Mouse (Mus musculus) forebrain, embryonic 12.5 days (tissue): ENCODE measurements around the gene Rab34. TPM values are rescaled to one million over a fixed set of nuclear protein-coding genes. Genes with fewer than 3 reads are reported as not detected.

Experiments used
- ATAC-seq: fragments of 200-750 bp; cut with Nextera tagmentation; 2 replicates; pipeline ENCODE4 v1.8.0; 2017; ENCODE audit warnings: moderate TSS enrichment; ENCODE audit not compliant: low FRiP score
- H3K27ac ChIP-seq: fragments of 300-500 bp; sonication (generic); 2 replicates; pipeline ENCODE4 v1.5.1; 2016; ENCODE audit warnings: mild to moderate bottlenecking
- H3K27me3 ChIP-seq: fragments of 300-500 bp; sonication (generic); 2 replicates; pipeline ENCODE4 v1.6.1; 2016; ENCODE audit warnings: mild to moderate bottlenecking
- H3K36me3 ChIP-seq: fragments of 300-500 bp; sonication (generic); replicated peaks from 2 replicates; pipeline ENCODE4 v1.6.1; 2016; ENCODE audit warnings: mild to moderate bottlenecking
- H3K4me1 ChIP-seq: fragments of 300-500 bp; sonication (generic); 2 replicates; pipeline ENCODE4 v1.6.1; 2016
- H3K4me2 ChIP-seq: fragments of 300-500 bp; sonication (generic); 2 replicates; pipeline ENCODE4 v1.6.1; 2016; ENCODE audit warnings: mild to moderate bottlenecking, moderate library complexity
- H3K4me3 ChIP-seq: fragments of 300-500 bp; sonication (generic); replicated peaks from 2 replicates; pipeline ENCODE4 v1.5.1; 2016; ENCODE audit warnings: mild to moderate bottlenecking
- H3K9ac ChIP-seq: fragments of 300-500 bp; sonication (generic); 2 replicates; pipeline ENCODE4 v1.6.1; 2016; ENCODE audit warnings: mild to moderate bottlenecking
- H3K9me3 ChIP-seq: fragments of 300-500 bp; sonication (generic); 2 replicates; pipeline ENCODE4 v1.6.1; 2016
- WGBS: fragments of 180-500 bp; shearing (Covaris S2); methylation state at CpG from one replicate; pipeline ENCODE4 v1.1.7; 2016; 5-methylcytosine and 5-hydroxymethylcytosine counted together
- polyA plus RNA-seq: library from polyadenylated mRNA; unstranded; fragments of >200 nt; fragmentation: Nextera tagmentation; extraction: Ambion mirVana; gene quantifications from 2 replicates; pipeline ENCODE4 v1.2.1, GENCODE M21; 2016

The Rab34 gene
- polyA plus RNA-seq, 1 experiment from 2014 or later: 49.8 TPM

DNA sequence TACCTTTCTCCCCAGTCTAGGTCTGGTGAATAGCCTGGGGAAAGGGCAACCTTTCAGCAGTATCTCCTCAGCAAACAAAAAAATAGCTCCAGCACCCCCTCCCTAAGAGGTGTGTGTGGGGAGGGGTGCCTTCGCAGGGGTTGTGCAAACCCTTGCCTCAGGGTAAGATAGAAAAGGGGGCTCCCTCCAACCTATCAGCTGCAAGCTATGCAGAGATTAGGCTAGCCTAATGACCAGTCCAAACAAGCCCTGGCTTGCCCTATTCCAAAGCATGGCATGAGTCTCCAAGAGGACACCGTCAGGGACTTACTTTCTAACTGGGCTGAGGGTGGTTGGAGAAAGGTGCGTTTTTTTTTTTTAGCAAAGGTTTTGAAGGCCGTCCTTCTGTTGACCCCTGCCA is 22.1 kb upstream of the Rab34 start:
- Histone ChIP-seq H3K4me1 (peaks cover 29% of the 10 kb centered on the region), H3K27me3 (peaks cover 5% of the 10 kb centered on the region; the same call in 1 of the 2 replicates), H3K4me2 (peak overlapping the region; percentile 84), H3K9ac (peak overlapping the region; percentile 99; the same call in 1 of the 2 replicates), H3K4me3 (peak overlapping the region; percentile 99; the same call in 1 of the 2 replicates), H3K27ac (peak overlapping the region; percentile 99; the same call in 1 of the 2 replicates), H3K9me3 (no peaks in the 10 kb centered on the region), H3K36me3 (peaks cover 18% of the 10 kb centered on the region)
- ATAC-seq: no peak
- WGBS: 48% methylated on average over 4 of the region's 4 CpGs

DNA sequence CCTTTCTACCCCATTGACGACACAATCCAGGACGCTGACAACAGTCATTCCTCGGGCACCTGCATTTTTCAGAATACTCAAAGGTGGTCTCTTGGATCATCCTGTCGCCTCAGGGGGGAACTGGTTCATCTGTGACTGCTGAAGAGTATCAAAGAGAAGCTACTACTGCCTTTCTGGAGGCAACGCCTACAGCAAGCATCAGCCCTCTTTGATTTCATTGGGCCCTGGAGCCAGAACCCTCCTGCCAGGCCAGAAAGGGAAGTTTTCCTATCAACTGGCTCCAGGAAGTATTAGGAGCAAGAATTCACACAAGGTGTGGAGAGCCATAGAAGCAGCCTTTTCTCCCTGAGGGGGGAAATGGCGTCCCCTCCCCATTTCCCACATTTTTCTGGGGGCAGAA is 21.6 kb upstream of the Rab34 start:
- H3K9ac ChIP-seq: no peak overlapping the region
- no peaks in the 10 kb centered on the region for H3K9me3 ChIP-seq
- peaks cover 5% of the 10 kb centered on the region; the same call in 1 of the 2 replicates for H3K27me3 ChIP-seq
- no peak overlapping the region for H3K4me2 ChIP-seq
- no peak overlapping the region for H3K27ac ChIP-seq
- peaks cover 13% of the 10 kb centered on the region for H3K36me3 ChIP-seq
- peaks cover 29% of the 10 kb centered on the region for H3K4me1 ChIP-seq
- no peak overlapping the region for H3K4me3 ChIP-seq
- 72% methylated on average over 6 of the region's 6 CpGs for WGBS
- ATAC-seq: no peak

DNA sequence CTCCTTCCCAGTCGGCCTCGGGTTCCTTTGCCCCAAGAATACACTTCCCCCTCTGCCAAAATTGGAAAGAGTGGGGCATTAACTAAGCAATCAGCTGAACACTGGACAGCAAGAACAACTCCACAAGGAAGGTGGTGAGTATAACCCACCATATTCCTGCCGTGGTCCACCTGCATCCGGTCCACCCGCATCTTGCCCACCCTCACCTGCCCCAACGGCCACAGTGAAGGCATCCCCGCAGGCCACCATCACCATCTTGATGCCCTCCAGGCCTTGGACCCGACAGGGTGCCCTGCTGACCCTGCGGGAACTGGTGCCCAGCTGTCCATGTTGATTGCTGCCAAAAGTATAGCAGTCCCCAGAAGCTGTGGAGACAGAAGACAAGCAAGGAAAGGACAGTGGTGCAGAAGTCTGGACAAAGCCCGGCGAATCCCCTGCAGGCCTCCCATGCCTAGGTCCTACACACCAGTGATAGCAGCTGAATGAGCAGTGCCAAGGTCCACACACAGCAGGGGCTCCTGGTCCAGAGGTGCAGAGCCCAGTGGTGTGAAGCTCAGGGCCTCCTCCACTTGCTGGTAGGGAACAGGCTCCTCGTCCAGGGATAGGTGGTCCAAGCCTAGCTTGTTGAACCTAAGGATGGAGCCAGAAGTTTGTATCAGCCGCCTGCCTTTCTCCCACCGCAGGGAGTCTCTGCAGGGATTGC is 20.8 kb upstream of the Rab34 start:
- Histone ChIP-seq H3K9me3 (no peaks in the 10 kb centered on the region), H3K27me3 (peaks cover 5% of the 10 kb centered on the region; the same call in 1 of the 2 replicates), H3K4me1 (peaks cover 23% of the 10 kb centered on the region), H3K27ac (no peak overlapping the region), H3K4me2 (no peak overlapping the region), H3K36me3 (peaks cover 5% of the 10 kb centered on the region), H3K4me3 (no peak overlapping the region), H3K9ac (no peak overlapping the region)
- 84% methylated on average over 14 of the region's 14 CpGs for WGBS
- no peak for ATAC-seq

DNA sequence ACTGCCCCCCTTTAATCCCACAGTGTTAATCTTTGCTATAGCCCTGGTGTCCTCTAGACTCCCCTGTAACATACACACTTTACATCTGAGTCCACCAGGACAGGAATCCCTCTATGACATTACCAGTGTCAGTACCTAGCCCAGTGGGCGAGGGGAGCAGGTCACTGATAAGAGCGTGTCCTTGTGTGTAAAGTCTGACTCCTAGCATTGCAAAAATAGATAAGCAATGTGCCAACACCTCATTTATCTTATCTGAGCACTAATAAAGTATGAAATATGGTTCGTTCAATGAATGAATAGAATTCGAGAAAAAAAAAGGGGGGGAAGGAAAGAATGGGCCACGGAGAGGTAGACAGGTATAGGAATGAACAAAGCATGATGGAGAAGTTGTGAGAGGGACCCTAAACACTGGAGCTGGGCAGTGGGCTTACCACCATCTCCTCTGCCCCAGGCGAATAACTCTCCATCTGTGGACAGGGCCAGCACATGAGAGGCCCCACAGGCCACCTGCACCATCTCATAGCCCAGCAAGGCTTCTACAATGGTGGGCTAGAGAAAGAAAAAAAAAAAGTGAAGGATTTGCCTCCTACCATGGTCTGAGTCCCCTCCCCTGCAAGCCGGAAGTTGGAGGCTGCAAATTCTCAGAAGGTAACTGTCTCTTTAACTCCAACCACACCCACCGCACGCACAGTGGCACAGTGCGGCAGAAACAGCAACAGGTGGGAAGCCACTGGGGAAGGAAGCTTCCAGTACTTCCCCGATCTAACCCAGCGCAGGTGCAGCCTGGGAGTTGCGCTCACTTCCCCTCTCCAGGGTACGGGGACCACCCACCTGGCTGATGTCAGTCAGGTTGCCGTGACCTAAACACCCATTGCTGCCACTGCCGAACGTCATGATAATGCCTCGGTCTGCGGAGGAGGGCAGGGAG is 19.4 kb upstream of the Rab34 start:
- H3K4me2 ChIP-seq: no peak overlapping the region
- peaks cover 5% of the 10 kb centered on the region; the same call in 1 of the 2 replicates for H3K27me3 ChIP-seq
- ATAC-seq: no peak
- 61% methylated on average over 19 of the region's 19 CpGs for WGBS
- H3K4me1 ChIP-seq: peaks cover 9% of the 10 kb centered on the region
- no peaks in the 10 kb centered on the region for H3K36me3 ChIP-seq
- no peak overlapping the region; the same call in 1 of the 2 replicates for H3K9ac ChIP-seq
- H3K4me3 ChIP-seq: no peak overlapping the region
- H3K9me3 ChIP-seq: no peaks in the 10 kb centered on the region
- H3K27ac ChIP-seq: no peak overlapping the region

DNA sequence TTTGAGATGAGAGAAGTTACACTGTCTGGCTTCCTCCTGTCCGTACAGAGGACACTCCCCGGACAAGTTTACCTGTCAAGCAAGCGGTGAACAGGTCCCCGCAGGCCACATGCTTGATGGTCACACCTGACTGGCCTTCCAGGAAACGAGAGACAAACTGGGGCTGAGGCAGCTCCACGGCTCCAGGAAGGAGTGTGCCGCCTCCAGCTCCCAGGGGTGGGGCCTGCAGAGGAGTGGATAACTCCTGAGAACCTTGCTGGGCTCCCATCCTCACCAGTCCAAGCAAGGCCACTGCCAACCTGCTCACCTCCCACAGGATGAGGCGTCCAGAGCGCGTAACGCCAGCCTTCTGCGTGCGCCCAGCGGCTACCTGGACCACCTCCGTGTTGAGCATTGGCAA is 17.9 kb upstream of the Rab34 start:
- Histone ChIP-seq H3K9ac (no peak overlapping the region), H3K9me3 (no peaks in the 10 kb centered on the region), H3K4me2 (no peak overlapping the region), H3K4me3 (no peak overlapping the region), H3K27me3 (peaks cover 5% of the 10 kb centered on the region; the same call in 1 of the 2 replicates), H3K27ac (no peak overlapping the region), H3K36me3 (no peaks in the 10 kb centered on the region), H3K4me1 (peaks cover 7% of the 10 kb centered on the region)
- no peak for ATAC-seq
- 90% methylated on average over 15 of the region's 15 CpGs for WGBS

DNA sequence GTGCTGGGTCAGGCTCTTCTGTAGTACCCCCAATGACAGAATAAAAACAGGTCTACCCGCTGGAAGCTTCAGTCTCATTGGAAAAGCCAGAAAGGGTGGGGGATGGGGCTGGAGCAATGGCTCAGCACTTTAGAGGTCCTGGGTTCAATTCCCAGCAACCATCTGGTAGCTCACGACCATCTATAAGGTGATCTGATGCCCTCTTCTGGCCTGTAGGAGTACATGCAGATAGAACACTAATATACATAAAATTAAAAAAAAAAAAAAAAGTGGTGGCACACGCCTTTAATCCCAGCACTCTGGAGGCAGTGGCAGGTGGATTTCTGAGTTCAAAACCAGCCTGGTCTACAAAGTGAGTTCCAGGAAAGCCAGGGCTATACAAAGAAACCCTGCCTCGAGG is 16.9 kb upstream of the Rab34 start:
- no peak overlapping the region for H3K4me3 ChIP-seq
- peaks cover 5% of the 10 kb centered on the region; the same call in 1 of the 2 replicates for H3K27me3 ChIP-seq
- H3K9ac ChIP-seq: no peak overlapping the region
- no peaks in the 10 kb centered on the region for H3K9me3 ChIP-seq
- no peak overlapping the region for H3K27ac ChIP-seq
- H3K4me2 ChIP-seq: no peak overlapping the region
- no peak for ATAC-seq
- peaks cover 4% of the 10 kb centered on the region; the same call in 1 of the 2 replicates for H3K4me1 ChIP-seq
- 79% methylated on average over 4 of the region's 4 CpGs for WGBS
- H3K36me3 ChIP-seq: no peaks in the 10 kb centered on the region

DNA sequence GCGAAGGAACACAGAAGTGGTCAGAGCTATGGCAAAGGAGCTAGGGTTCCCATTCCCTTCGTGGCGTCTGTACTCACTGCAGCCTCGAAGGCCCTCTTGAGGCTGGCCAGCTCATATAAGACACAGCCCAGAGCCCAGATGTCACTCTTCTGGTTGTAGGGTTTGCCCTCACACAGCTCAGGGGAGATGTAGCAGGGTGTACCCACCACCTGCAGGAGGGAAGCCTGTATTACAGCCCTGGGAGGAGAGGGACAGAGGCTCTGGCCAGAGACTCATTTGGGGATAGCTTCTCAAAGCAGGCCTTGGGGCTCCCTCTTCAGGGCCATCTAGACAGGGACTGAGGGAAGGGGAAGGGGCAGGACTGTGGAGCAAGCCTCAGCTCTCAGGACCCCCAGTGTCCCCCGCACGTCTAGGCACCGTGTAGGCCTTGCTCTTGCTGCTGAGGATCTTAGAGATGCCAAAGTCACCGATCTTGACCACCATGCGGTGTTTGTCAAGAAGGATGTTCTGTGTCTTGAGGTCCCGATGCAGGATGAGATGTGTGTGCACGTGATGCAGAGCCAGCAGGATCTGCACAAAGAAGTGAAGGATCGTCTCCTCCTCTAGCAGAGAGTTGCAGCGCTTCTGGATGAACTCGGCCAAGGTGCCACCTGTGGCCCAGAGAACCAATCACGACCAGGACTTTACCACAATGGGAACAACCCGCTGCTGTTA is 16.0 kb upstream of the Rab34 start:
- 83% methylated on average over 16 of the region's 16 CpGs for WGBS
- Histone ChIP-seq H3K4me1 (peaks cover 10% of the 10 kb centered on the region), H3K9ac (no peak overlapping the region), H3K36me3 (no peaks in the 10 kb centered on the region), H3K4me2 (no peak overlapping the region), H3K9me3 (no peaks in the 10 kb centered on the region), H3K27ac (no peak overlapping the region), H3K27me3 (no peaks in the 10 kb centered on the region), H3K4me3 (no peak overlapping the region)
- no peak for ATAC-seq

DNA sequence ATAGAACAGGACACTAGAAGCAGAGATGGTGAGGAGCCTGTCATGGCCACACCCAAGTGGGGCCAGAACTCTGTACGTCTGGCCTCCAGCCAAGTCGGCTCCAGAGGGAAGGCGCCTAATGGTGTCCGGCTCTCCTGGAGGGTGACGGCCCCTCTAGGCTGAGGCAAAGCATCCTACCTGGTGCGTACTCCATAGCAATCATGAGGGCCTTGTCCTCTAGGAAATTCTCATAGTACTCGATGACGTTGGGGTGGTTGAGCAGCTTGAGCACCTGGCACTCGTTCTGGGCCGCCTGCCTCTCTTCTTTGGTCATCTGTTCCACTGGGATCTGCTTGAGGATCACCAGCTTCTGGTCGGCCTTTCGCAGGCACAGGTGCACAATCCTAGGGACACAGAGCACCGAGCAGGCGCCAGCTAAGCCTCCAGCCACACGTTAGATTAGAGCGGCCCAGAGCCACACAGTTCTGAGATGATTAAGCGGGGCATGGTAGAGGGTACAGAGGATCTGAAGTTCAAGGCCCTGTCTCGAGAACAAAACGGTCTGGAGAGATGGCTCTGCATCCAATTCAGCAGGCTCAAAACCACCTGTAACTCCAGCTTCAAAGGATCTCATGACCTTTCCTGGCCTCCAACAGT is 15.4 kb upstream of the Rab34 start:
- Histone ChIP-seq H3K9ac (no peak overlapping the region), H3K27ac (no peak overlapping the region), H3K9me3 (no peaks in the 10 kb centered on the region), H3K27me3 (no peaks in the 10 kb centered on the region), H3K4me2 (no peak overlapping the region), H3K4me1 (peaks cover 17% of the 10 kb centered on the region), H3K36me3 (no peaks in the 10 kb centered on the region), H3K4me3 (no peak overlapping the region)
- ATAC-seq: no peak
- 87% methylated on average over 19 of the region's 19 CpGs for WGBS

DNA sequence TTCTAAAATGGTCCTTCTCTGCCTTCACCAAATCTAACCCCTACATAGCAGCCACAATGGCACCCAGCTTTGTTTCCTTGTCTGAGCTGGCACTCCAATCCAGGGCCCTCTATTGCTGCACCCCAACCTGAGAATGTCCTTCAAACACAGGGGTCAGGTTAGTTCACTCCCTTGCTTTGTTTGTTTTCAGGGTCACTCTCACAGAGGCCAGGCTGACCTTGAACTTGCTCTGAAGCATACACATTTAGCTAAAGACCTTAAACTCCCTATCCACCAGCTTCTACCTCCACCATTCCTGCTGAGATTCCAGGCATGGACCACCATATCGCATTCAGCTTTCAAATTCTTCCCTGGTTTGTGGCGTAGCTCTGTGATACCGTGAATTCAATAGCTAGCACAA is 13.7 kb upstream of the Rab34 start:
- H3K36me3 ChIP-seq: peaks cover 3% of the 10 kb centered on the region; the same call in 1 of the 2 replicates
- no peaks in the 10 kb centered on the region for H3K27me3 ChIP-seq
- no peak for ATAC-seq
- peaks cover 33% of the 10 kb centered on the region for H3K4me1 ChIP-seq
- H3K4me3 ChIP-seq: no peak overlapping the region
- no peak overlapping the region for H3K9ac ChIP-seq
- no peak overlapping the region for H3K4me2 ChIP-seq
- H3K9me3 ChIP-seq: no peaks in the 10 kb centered on the region
- WGBS: 93% methylated on average over 3 of the region's 3 CpGs
- H3K27ac ChIP-seq: no peak overlapping the region

DNA sequence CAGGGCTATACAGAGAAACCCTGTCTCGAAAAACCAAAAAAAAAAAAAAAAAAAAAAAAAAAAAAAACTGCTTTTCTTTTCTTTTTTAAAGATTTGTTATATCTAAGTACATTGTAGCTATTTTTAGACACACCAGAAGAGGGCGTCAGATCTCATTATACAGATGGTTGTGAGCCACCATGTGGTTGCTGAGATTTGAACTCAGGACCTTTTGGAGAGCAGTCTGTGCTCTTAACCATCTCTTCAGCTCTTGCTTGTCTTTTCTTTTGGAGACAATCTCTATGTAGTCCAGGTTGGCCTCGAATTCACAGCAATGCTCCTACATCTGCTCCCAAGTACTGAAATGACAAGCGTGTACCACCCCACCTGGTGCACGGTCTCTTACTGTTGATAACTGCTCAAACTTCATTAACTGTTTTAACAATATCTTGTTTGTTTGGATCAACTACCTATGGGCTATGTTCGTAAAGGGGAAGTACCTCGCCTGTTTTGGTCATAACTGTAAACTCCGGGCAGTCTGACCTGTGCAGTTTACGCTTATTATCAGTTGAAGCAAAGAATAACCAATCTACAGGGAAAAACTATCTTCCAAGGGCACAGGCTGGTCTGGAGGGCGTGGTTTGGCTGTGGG is 12.3 kb upstream of the Rab34 start:
- Histone ChIP-seq H3K9me3 (no peaks in the 10 kb centered on the region), H3K36me3 (peaks cover 16% of the 10 kb centered on the region), H3K27me3 (no peaks in the 10 kb centered on the region), H3K27ac (peak overlapping the region; percentile 63), H3K9ac (peak overlapping the region; percentile 54; the same call in 1 of the 2 replicates), H3K4me2 (peak overlapping the region; percentile 80), H3K4me3 (peak overlapping the region; percentile 64), H3K4me1 (peaks cover 46% of the 10 kb centered on the region)
- ATAC-seq: no peak
- 11% methylated on average over 10 of the region's 10 CpGs for WGBS

DNA sequence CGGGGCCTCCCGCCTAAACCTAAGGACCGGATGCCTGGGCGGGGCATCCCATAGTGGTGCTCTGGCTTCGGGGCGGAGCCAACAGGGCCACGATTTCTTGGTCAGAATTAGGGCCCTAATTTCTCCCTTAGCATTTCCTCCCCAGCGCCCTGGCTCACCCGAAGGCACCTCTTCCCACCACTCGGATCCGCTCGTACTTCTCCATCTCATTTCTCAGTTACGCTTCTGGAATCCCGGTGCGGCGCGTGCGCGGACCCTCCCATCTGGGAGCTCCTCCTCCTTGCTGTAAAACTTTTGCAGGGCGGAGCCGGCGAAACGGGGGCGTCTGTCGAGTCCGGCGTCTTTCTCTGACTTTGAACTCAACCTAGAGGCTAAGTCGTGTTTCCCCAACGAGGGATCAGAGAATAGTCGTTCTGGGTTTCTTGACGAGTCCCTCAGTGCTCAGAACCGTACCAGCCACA is 11.8 kb upstream of the Rab34 start, which contains the start of the genes Nek8 and Tlcd1:
Gene Nek8 (minus strand): TSS at position 274 of the 461 bp plus-strand sequence.
Gene Tlcd1 (plus strand): TSS at position 310 of the 461 bp plus-strand sequence.
- Histone ChIP-seq H3K4me2 (peak within 1 kb of the TSS; percentile 80), H3K27me3 (no peaks in the 10 kb centered on the region), H3K4me3 (peak within 1 kb of the TSS; percentile 64), H3K4me1 (peaks cover 50% of the 10 kb centered on the region), H3K9ac (peak within 1 kb of the TSS; percentile 54), H3K9me3 (no peaks in the 10 kb centered on the region), H3K36me3 (peaks cover 22% of the 10 kb centered on the region), H3K27ac (peak within 1 kb of the TSS; percentile 91)
- peak; percentile 62 for ATAC-seq
- WGBS: under 1% methylated on average over 32 of the region's 32 CpGs
